Mouse (Mus musculus): ENCODE results near the gene Gdpgp1.

DNA sequence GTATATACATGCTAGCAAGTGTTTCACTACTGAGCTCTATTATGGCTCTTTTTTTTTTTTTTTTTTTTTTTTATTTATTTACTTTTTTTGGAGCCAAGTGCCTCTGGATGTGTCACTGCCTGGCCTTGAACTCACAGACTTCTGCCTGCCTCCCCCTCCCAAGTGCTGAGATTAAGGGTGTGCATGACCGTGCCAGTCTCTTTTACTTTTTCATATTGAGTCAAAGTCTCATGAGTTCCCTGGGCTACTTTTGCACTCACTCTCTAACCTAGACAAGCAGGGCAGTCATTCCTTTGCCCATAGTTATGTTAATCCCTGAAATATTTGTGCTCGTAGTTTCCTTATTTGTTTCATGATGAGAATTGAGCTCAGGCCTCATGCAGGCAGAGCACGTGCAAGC, 49.0 kb downstream of the Gdpgp1 start:
- no peak for TF ChIP-seq POLR2A (IDR thresholded peaks at IDR 0.05; ENCODE audit: control insufficient read depth, extremely low read depth, insufficient read depth, low read length, poor library complexity)
- no peak for TF ChIP-seq CTCF (IDR thresholded peaks at IDR 0.05; ENCODE audit: borderline replicate concordance, control insufficient read depth, extremely low read depth, insufficient read depth, low read length, poor library complexity)
